Mouse (Mus musculus) common myeloid progenitor, adult 5-6 weeks (primary cell): Measurements from ENCODE around the gene Upk1b. TPM values are rescaled to one million over a fixed set of nuclear protein-coding genes. Genes with fewer than 3 reads are reported as not detected.

Source experiments
- ATAC-seq: replicated peaks from 2 replicates; pipeline ENCODE4 v1.8.0; 2016; ENCODE audit warnings: low read depth, mild to moderate bottlenecking, moderate TSS enrichment, inconsistent platforms; ENCODE audit not compliant: poor library complexity, severe bottlenecking
- total RNA-seq: library from RNA; stranded (forward); fragments of 200-1000, 187-1606 nt; gene quantifications from 2 replicates; pipeline ENCODE4 v1.2.3, GENCODE M21; 2017

Gene Upk1b
- total RNA-seq, 1 experiment from 2014 or later: 1.2 TPM

GRCm38 (mm10) chr16:38763508-38763907 is 36.6 kb downstream of the Upk1b start:
- ATAC-seq: peak; percentile 55

- ATAC-seq: no peak
Observed at GRCm38 (mm10) chr16:38762401-38762800, 37.7 kb downstream of the Upk1b start.

GRCm38 (mm10) chr16:38761972-38762371 is 38.2 kb downstream of the Upk1b start:
- ATAC-seq: no peak

- ATAC-seq: peak; percentile 61
Observed at GRCm38 (mm10) chr16:38760834-38761375, 39.2 kb downstream of the Upk1b start.

GRCm38 (mm10) chr16:38760239-38760638 is 39.9 kb downstream of the Upk1b start:
- ATAC-seq: no peak

- ATAC-seq: peak; percentile 66
Observed at GRCm38 (mm10) chr16:38758104-38758861, 41.8 kb downstream of the Upk1b start.

GRCm38 (mm10) chr16:38757626-38758025 is 42.5 kb downstream of the Upk1b start:
- ATAC-seq: no peak

- ATAC-seq: no peak
Observed at GRCm38 (mm10) chr16:38756572-38756971, 43.6 kb downstream of the Upk1b start.

- ATAC-seq: no peak
Observed at GRCm38 (mm10) chr16:38756177-38756503, 44.0 kb downstream of the Upk1b start.

GRCm38 (mm10) chr16:38755452-38756176 is 44.5 kb downstream of the Upk1b start:
- ATAC-seq: peak; percentile 76

- ATAC-seq: no peak
Observed at GRCm38 (mm10) chr16:38753631-38754030, 46.5 kb downstream of the Upk1b start.

GRCm38 (mm10) chr16:38750803-38751202 is 49.3 kb downstream of the Upk1b start:
- no peak for ATAC-seq

- ATAC-seq: no peak
Observed at GRCm38 (mm10) chr16:38743941-38744673, 56.0 kb downstream of the Upk1b start.

- peak; percentile 83 for ATAC-seq
Observed at GRCm38 (mm10) chr16:38742659-38743131, 57.4 kb downstream of the Upk1b start.

GRCm38 (mm10) chr16:38742113-38742658 is 57.9 kb downstream of the Upk1b start, which contains the start of gene B4galt4:
Gene B4galt4, plus strand, starts transcription at chr16:38742264.
- peak; percentile 78 for ATAC-seq

GRCm38 (mm10) chr16:38741204-38741903 is 58.8 kb downstream of the Upk1b start:
- ATAC-seq: peak; percentile 29; the same call in 1 of the 2 replicates

GRCm38 (mm10) chr16:38730921-38731320 is 69.2 kb downstream of the Upk1b start:
- ATAC-seq: peak; percentile 92

- peak; percentile 78 for ATAC-seq
Observed at GRCm38 (mm10) chr16:38729610-38730288, 70.4 kb downstream of the Upk1b start.

GRCm38 (mm10) chr16:38729139-38729538 is 71.0 kb downstream of the Upk1b start:
- no peak for ATAC-seq
